Mouse (Mus musculus): ENCODE data around the gene Ebf1. TPM values are rescaled to one million over a fixed set of nuclear protein-coding genes. Genes with fewer than 3 reads are reported as not detected.

Ebf1 gene
- polyA plus RNA-seq (2014; fragmentation: Illumina TruSeq; extraction: RNeasy Lipid Tissue Mini Kit (QIAGEN cat#74804)), result 11.0 TPM

GRCm38 (mm10) chr11:44616788-44617712, at the start of gene Ebf1:
Ebf1 (plus strand) TSS chr11:44617317.

Other genes with a start within 250 kb of the Ebf1 start
- gene Il12b, start 217.3 kb upstream of the Ebf1 start, polyA plus RNA-seq (2014; fragmentation: Illumina TruSeq; extraction: RNeasy Lipid Tissue Mini Kit (QIAGEN cat#74804)), result 0.31 TPM
- 115 TPM for gene Ublcp1, start 146.8 kb upstream of the Ebf1 start, polyA plus RNA-seq (2014; fragmentation: Illumina TruSeq; extraction: RNeasy Lipid Tissue Mini Kit (QIAGEN cat#74804))
- gene Rnf145, start 98.4 kb upstream of the Ebf1 start, polyA plus RNA-seq (2014; fragmentation: Illumina TruSeq; extraction: RNeasy Lipid Tissue Mini Kit (QIAGEN cat#74804)), result 37.6 TPM

Measured in ovary, adult 10 weeks (tissue).